Mouse (Mus musculus): ENCODE results near the gene Trafd1. TPM values are rescaled to one million over a fixed set of nuclear protein-coding genes. Genes with fewer than 3 reads are reported as not detected.

The Trafd1 gene
- 74.6 and 80.7 TPM in 2 replicates for polyA plus RNA-seq (2015; fragmentation: Nextera tagmentation; extraction: Ambion mirVana)

DNA sequence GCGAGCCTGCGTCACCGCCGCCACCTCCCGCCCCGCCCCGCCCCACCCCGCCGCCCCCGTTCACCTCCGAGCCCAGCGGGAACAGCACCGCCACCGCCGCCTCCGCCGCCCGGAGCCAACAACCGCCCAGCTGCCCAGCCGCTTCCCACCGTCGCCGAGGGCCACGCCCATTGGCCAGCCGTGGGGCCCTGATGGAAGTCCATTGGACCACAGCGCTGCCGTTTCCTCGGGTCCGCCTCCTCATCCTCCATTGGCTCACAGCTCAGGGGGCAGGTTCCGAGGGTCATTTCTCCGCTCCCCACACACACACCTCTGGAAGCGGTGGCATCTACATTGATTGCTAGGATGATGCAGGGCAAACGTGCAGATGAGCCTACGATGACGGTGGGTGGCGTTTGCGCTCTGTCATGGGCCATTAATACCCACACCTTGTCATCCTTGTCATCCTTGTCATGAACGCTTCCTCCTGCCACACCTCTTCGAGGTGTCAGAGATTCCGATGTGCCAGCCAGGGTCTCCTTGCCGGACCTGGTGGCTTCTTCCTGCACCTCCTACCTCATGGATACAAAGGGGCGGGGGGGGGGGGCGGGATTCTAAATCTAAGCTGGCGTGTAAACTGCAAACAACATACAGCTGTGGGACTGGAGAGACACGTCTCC, at the start of gene Trafd1:
TSS of gene Trafd1 (minus strand) at position 172 of the 659 bp plus-strand sequence.
- Histone ChIP-seq H3K4me2 (peak within 1 kb of the TSS; percentile 71), H3K9me3 (0 out of 2 replicates have a peak, but pooled peaks cover 5% of the 10 kb centered on the region), H3K4me1 (peaks cover 28% of the 10 kb centered on the region), H3K36me3 (peaks cover 20% of the 10 kb centered on the region), H3K9ac (peak within 1 kb of the TSS; percentile 83), H3K27me3 (no peaks in the 10 kb centered on the region), H3K27ac (peak within 1 kb of the TSS; percentile 74), H3K4me3 (peak within 1 kb of the TSS; percentile 78)
- peak; percentile 92 for ATAC-seq (ENCODE audit: insufficient number of reproducible peaks, insufficient read depth, low FRiP score, low TSS enrichment, low read depth)
- WGBS = under 1% methylated on average over 23 of the region's 45 CpGs

GRCm38 (mm10) chr5:121428954-121429353, 43.5 kb upstream of the Trafd1 start:
- Histone ChIP-seq H3K27ac (no peak overlapping the region), H3K9me3 (no peaks in the 10 kb centered on the region), H3K4me3 (no peak overlapping the region), H3K4me2 (no peak overlapping the region), H3K4me1 (no peaks in the 10 kb centered on the region), H3K27me3 (no peaks in the 10 kb centered on the region), H3K36me3 (peaks cover 98% of the 10 kb centered on the region), H3K9ac (no peak overlapping the region)
- WGBS = 84% methylated on average over 3 of the region's 3 CpGs
- ATAC-seq (ENCODE audit: insufficient number of reproducible peaks, insufficient read depth, low FRiP score, low TSS enrichment, low read depth) = no peak

DNA sequence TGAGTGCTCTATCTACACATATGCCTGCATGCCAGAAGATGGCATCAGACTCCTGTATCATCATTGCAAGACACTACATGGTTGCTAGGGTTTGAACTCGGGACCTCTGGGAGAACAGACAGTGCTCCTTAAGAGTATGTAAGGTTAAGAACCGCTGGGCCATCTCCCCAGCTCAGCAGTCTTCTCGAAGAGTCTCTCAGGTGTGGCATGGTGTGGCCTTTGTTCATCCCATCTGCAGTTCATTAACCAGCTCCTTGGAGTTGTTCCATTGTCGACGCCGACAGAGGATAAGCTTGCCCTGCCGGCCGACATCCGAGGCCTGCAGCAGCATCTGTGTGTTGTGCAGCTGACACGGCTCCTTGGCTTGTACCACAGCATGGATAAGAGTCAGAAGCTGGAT, 37.9 kb upstream of the Trafd1 start:
- no peaks in the 10 kb centered on the region for H3K27me3 ChIP-seq
- H3K27ac ChIP-seq = no peak overlapping the region
- no peak for ATAC-seq (ENCODE audit: insufficient number of reproducible peaks, insufficient read depth, low FRiP score, low TSS enrichment, low read depth)
- H3K9me3 ChIP-seq = no peaks in the 10 kb centered on the region
- H3K4me1 ChIP-seq = no peaks in the 10 kb centered on the region
- H3K36me3 ChIP-seq = peaks cover 96% of the 10 kb centered on the region
- H3K9ac ChIP-seq = no peak overlapping the region
- H3K4me2 ChIP-seq = no peak overlapping the region
- WGBS = 65% methylated on average over 10 of the region's 10 CpGs
- no peak overlapping the region for H3K4me3 ChIP-seq

DNA sequence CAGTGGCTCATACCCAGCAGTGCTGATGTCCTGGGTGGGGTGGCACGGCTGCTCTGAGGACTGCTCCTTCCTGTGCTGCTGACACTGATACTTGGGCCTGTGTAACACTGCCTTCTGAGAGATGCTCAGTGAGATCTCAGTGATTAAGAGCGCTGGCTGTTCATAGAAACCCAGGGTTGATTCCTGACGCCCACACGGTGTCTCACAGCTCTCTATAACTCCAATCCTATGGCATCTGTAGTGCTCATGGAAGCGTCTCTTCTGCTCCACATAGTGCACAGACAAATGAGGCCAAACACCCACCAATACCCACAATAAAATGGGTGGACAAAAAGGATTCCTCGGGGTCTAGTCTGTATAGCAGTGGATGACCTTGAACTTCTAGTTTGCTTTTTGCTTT, 37.4 kb upstream of the Trafd1 start:
- no peak overlapping the region for H3K4me2 ChIP-seq
- 94% methylated on average over 6 of the region's 6 CpGs for WGBS
- H3K9ac ChIP-seq = 0 out of 2 replicates have a peak overlapping the region, but pooled peaks have one; percentile 7
- H3K27ac ChIP-seq = no peak overlapping the region
- H3K9me3 ChIP-seq = no peaks in the 10 kb centered on the region
- peaks cover 96% of the 10 kb centered on the region for H3K36me3 ChIP-seq
- no peak for ATAC-seq (ENCODE audit: insufficient number of reproducible peaks, insufficient read depth, low FRiP score, low TSS enrichment, low read depth)
- no peak overlapping the region for H3K4me3 ChIP-seq
- no peaks in the 10 kb centered on the region for H3K27me3 ChIP-seq
- H3K4me1 ChIP-seq = no peaks in the 10 kb centered on the region

GRCm38 (mm10) chr5:121420721-121421120, 35.3 kb upstream of the Trafd1 start:
- no peak overlapping the region for H3K4me3 ChIP-seq
- no peak overlapping the region for H3K27ac ChIP-seq
- H3K36me3 ChIP-seq = peaks cover 96% of the 10 kb centered on the region
- no peaks in the 10 kb centered on the region for H3K4me1 ChIP-seq
- ATAC-seq (ENCODE audit: insufficient number of reproducible peaks, insufficient read depth, low FRiP score, low TSS enrichment, low read depth) = no peak
- H3K27me3 ChIP-seq = no peaks in the 10 kb centered on the region
- no peak overlapping the region for H3K4me2 ChIP-seq
- no peak overlapping the region for H3K9ac ChIP-seq
- WGBS = 92% methylated on average over 9 of the region's 9 CpGs
- H3K9me3 ChIP-seq = no peaks in the 10 kb centered on the region

DNA sequence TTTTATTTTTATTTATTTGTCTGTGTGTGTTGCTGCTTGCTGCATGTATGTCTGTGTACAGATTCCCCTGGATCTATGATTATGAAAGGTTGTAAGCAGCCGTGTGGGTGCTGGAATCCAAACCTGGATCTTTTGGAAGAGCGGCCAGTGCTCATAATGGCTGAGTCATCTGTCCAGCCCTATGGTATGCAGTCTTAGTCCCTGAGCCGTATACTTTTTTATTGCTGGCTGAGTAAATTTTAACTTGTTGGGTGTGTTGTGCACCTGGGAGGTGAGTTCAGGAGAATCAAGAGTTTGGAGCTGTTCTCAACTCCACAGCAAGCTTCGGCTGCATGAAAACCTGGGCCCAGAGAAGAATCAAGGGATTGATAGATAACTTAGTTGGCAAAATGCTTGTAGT, 25.5 kb upstream of the Trafd1 start:
- WGBS = 93% methylated on average over 4 of the region's 4 CpGs
- H3K36me3 ChIP-seq = peaks cover 86% of the 10 kb centered on the region
- no peak overlapping the region for H3K4me3 ChIP-seq
- no peaks in the 10 kb centered on the region for H3K27me3 ChIP-seq
- no peaks in the 10 kb centered on the region for H3K4me1 ChIP-seq
- no peak for ATAC-seq (ENCODE audit: insufficient number of reproducible peaks, insufficient read depth, low FRiP score, low TSS enrichment, low read depth)
- H3K9me3 ChIP-seq = no peaks in the 10 kb centered on the region
- no peak overlapping the region for H3K9ac ChIP-seq
- no peak overlapping the region for H3K27ac ChIP-seq
- H3K4me2 ChIP-seq = no peak overlapping the region

- 89% methylated on average over 8 of the region's 8 CpGs for WGBS
- Histone ChIP-seq H3K4me3 (no peak overlapping the region), H3K4me1 (no peaks in the 10 kb centered on the region), H3K9ac (no peak overlapping the region), H3K36me3 (peaks cover 61% of the 10 kb centered on the region), H3K4me2 (no peak overlapping the region), H3K9me3 (no peaks in the 10 kb centered on the region), H3K27ac (no peak overlapping the region), H3K27me3 (no peaks in the 10 kb centered on the region)
- no peak for ATAC-seq (ENCODE audit: insufficient number of reproducible peaks, insufficient read depth, low FRiP score, low TSS enrichment, low read depth)
These were observed 22.4 kb upstream of the Trafd1 start for GRCm38 (mm10) chr5:121407856-121408255.

GRCm38 (mm10) chr5:121400849-121401248, 15.4 kb upstream of the Trafd1 start:
- Histone ChIP-seq H3K4me2 (no peak overlapping the region), H3K9me3 (no peaks in the 10 kb centered on the region), H3K27ac (no peak overlapping the region), H3K27me3 (no peaks in the 10 kb centered on the region), H3K36me3 (peaks cover 16% of the 10 kb centered on the region), H3K4me1 (peaks cover 21% of the 10 kb centered on the region), H3K4me3 (no peak overlapping the region), H3K9ac (no peak overlapping the region)
- ATAC-seq (ENCODE audit: insufficient number of reproducible peaks, insufficient read depth, low FRiP score, low TSS enrichment, low read depth) = no peak
- 91% methylated on average over 5 of the region's 5 CpGs for WGBS

DNA sequence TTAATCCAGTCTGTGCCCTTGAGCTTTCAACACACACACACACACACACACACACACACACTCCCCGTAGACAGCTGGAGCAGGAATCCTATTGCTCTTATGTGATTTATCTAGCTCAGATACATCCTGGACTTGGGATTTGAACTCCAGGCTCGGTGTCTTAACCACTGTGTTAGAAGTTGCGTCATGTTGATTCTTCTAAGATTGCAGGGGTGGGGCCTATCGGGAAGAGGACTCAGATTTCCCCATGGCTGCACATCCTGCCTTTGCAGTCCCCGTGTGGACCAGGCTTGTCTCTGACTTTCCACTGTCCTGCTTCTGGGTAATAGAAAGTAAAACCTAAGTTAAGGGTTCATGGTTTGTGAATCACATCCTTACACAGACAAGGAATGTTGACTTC, 14.6 kb upstream of the Trafd1 start:
- H3K9ac ChIP-seq = no peak overlapping the region
- H3K27me3 ChIP-seq = no peaks in the 10 kb centered on the region
- no peak for ATAC-seq (ENCODE audit: insufficient number of reproducible peaks, insufficient read depth, low FRiP score, low TSS enrichment, low read depth)
- no peak overlapping the region for H3K4me3 ChIP-seq
- H3K36me3 ChIP-seq = peaks cover 12% of the 10 kb centered on the region
- H3K27ac ChIP-seq = no peak overlapping the region
- no peak overlapping the region for H3K4me2 ChIP-seq
- 51% methylated on average over 5 of the region's 5 CpGs for WGBS
- peaks cover 21% of the 10 kb centered on the region for H3K4me1 ChIP-seq
- H3K9me3 ChIP-seq = no peaks in the 10 kb centered on the region

GRCm38 (mm10) chr5:121399540-121399939, 14.1 kb upstream of the Trafd1 start:
- Histone ChIP-seq H3K36me3 (peaks cover 12% of the 10 kb centered on the region), H3K4me2 (peak overlapping the region; percentile 82), H3K4me1 (peaks cover 21% of the 10 kb centered on the region), H3K27ac (no peak overlapping the region), H3K9ac (peak overlapping the region; percentile 92), H3K4me3 (peak overlapping the region; percentile 94), H3K9me3 (0 out of 2 replicates have a peak, but pooled peaks cover 1% of the 10 kb centered on the region), H3K27me3 (no peaks in the 10 kb centered on the region)
- 86% methylated on average over 5 of the region's 5 CpGs for WGBS
- ATAC-seq (ENCODE audit: insufficient number of reproducible peaks, insufficient read depth, low FRiP score, low TSS enrichment, low read depth) = no peak

GRCm38 (mm10) chr5:121398965-121399462, 13.6 kb upstream of the Trafd1 start:
- Histone ChIP-seq H3K4me2 (peak overlapping the region; percentile 82), H3K27me3 (no peaks in the 10 kb centered on the region), H3K4me3 (peak overlapping the region; percentile 94), H3K27ac (no peak overlapping the region), H3K4me1 (peaks cover 21% of the 10 kb centered on the region), H3K9ac (peak overlapping the region; percentile 92), H3K36me3 (peaks cover 12% of the 10 kb centered on the region), H3K9me3 (0 out of 2 replicates have a peak, but pooled peaks cover 4% of the 10 kb centered on the region)
- ATAC-seq (ENCODE audit: insufficient number of reproducible peaks, insufficient read depth, low FRiP score, low TSS enrichment, low read depth) = no peak
- 52% methylated on average over 9 of the region's 9 CpGs for WGBS
